Mouse (Mus musculus): ENCODE results near the gene Rtkn. TPM values are rescaled to one million over a fixed set of nuclear protein-coding genes. Genes with fewer than 3 reads are reported as not detected.

Gene Rtkn
- polyA plus RNA-seq, 1 experiment from 2014 or later, result 11.6 TPM

GRCm38 (mm10) chr6:83165607-83166242 is 30.5 kb downstream of the Rtkn start, which contains the start of gene Dctn1:
Gene Dctn1 (plus strand): TSS chr6:83165920.
- Histone ChIP-seq H3K27ac (replicated peaks in 1 of 2; ENCODE audit: control insufficient read depth in 1 of 2, insufficient read depth in 1 of 2, low read depth in 2 of 2, low read length in 2 of 2) (peak within 1 kb of the TSS; percentile 64 to 75; a peak in 3 of 4 replicates), H3K4me3 (ENCODE audit: control insufficient read depth in 1 of 2, insufficient read depth in 1 of 2, low read depth in 1 of 2, low read length in 2 of 2) (peak within 1 kb of the TSS; percentile 72 to 81), H3K4me2 (ENCODE audit: low read length) (peak within 1 kb of the TSS; percentile 89), H3K27me3 (ENCODE audit: control insufficient read depth, insufficient read depth, low read length) (peaks cover 21% of the 10 kb centered on the region), H3K36me3 (ENCODE audit: control insufficient read depth, insufficient read depth, low read length) (no peaks in the 10 kb centered on the region; the same call in 1 of the 2 replicates), H3K9me3 (ENCODE audit: control insufficient read depth, low read length) (no peaks in the 10 kb centered on the region), H3K9ac (ENCODE audit: low read length) (peak within 1 kb of the TSS; percentile 88), H3K4me1 (ENCODE audit: control insufficient read depth in 2 of 2, insufficient read depth in 2 of 2, low read length in 2 of 2) (peaks cover 6 to 30% of the 10 kb centered on the region in 2 experiments; a peak in 3 of 4 replicates)
- under 1% methylated on average over 47 of the region's 58 CpGs for WGBS
- ATAC-seq (ENCODE audit: insufficient number of reproducible peaks, insufficient read depth, low FRiP score, low read depth), result peak; percentile 77

GRCm38 (mm10) chr6:83166243-83166630 is 31.0 kb downstream of the Rtkn start:
- H3K27ac ChIP-seq (replicated peaks in 1 of 2; ENCODE audit: control insufficient read depth in 1 of 2, insufficient read depth in 1 of 2, low read depth in 2 of 2, low read length in 2 of 2), result peak overlapping the region in 1 of 2 experiments; percentile 54; a peak in 2 of 4 replicates
- H3K4me1 ChIP-seq (ENCODE audit: control insufficient read depth in 2 of 2, insufficient read depth in 2 of 2, low read length in 2 of 2), result peaks cover 6 to 30% of the 10 kb centered on the region in 2 experiments; a peak in 3 of 4 replicates
- 0% methylated on average over 12 of the region's 12 CpGs for WGBS
- H3K4me2 ChIP-seq (ENCODE audit: low read length), result peak overlapping the region; percentile 89
- no peaks in the 10 kb centered on the region for H3K9me3 ChIP-seq (ENCODE audit: control insufficient read depth, low read length)
- no peaks in the 10 kb centered on the region; the same call in 1 of the 2 replicates for H3K36me3 ChIP-seq (ENCODE audit: control insufficient read depth, insufficient read depth, low read length)
- H3K9ac ChIP-seq (ENCODE audit: low read length), result peak overlapping the region; percentile 88
- peaks cover 16% of the 10 kb centered on the region for H3K27me3 ChIP-seq (ENCODE audit: control insufficient read depth, insufficient read depth, low read length)
- no peak for ATAC-seq (ENCODE audit: insufficient number of reproducible peaks, insufficient read depth, low FRiP score, low read depth)
- peak overlapping the region; percentile 72 to 81 for H3K4me3 ChIP-seq (ENCODE audit: control insufficient read depth in 1 of 2, insufficient read depth in 1 of 2, low read depth in 1 of 2, low read length in 2 of 2)

- no peak overlapping the region for H3K4me2 ChIP-seq (ENCODE audit: low read length)
- no peak overlapping the region for H3K27ac ChIP-seq (replicated peaks in 1 of 2; ENCODE audit: control insufficient read depth in 1 of 2, insufficient read depth in 1 of 2, low read depth in 2 of 2, low read length in 2 of 2)
- no peak overlapping the region for H3K9ac ChIP-seq (ENCODE audit: low read length)
- no peak overlapping the region for H3K4me3 ChIP-seq (ENCODE audit: control insufficient read depth in 1 of 2, insufficient read depth in 1 of 2, low read depth in 1 of 2, low read length in 2 of 2)
- H3K27me3 ChIP-seq (ENCODE audit: control insufficient read depth, insufficient read depth, low read length), result no peaks in the 10 kb centered on the region
- H3K9me3 ChIP-seq (ENCODE audit: control insufficient read depth, low read length), result no peaks in the 10 kb centered on the region
- ATAC-seq (ENCODE audit: insufficient number of reproducible peaks, insufficient read depth, low FRiP score, low read depth), result no peak
- H3K4me1 ChIP-seq (ENCODE audit: control insufficient read depth in 2 of 2, insufficient read depth in 2 of 2, low read length in 2 of 2), result peaks cover 0 to 16% of the 10 kb centered on the region in 2 experiments; a peak in 2 of 4 replicates
- whole genome bisulfite sequencing, result 75% methylated on average over 5 of the region's 5 CpGs
- no peaks in the 10 kb centered on the region; the same call in 1 of the 2 replicates for H3K36me3 ChIP-seq (ENCODE audit: control insufficient read depth, insufficient read depth, low read length)
Measured at GRCm38 (mm10) chr6:83169872-83170271, 34.6 kb downstream of the Rtkn start.

GRCm38 (mm10) chr6:83171063-83171462 is 35.8 kb downstream of the Rtkn start:
- H3K4me1 ChIP-seq (ENCODE audit: control insufficient read depth in 2 of 2, insufficient read depth in 2 of 2, low read length in 2 of 2), result peaks cover 0 to 12% of the 10 kb centered on the region in 2 experiments; a peak in 2 of 4 replicates
- WGBS, result 87% methylated on average over 5 of the region's 5 CpGs
- no peak overlapping the region for H3K4me3 ChIP-seq (ENCODE audit: control insufficient read depth in 1 of 2, insufficient read depth in 1 of 2, low read depth in 1 of 2, low read length in 2 of 2)
- no peak overlapping the region for H3K4me2 ChIP-seq (ENCODE audit: low read length)
- H3K27me3 ChIP-seq (ENCODE audit: control insufficient read depth, insufficient read depth, low read length), result no peaks in the 10 kb centered on the region
- no peak overlapping the region for H3K9ac ChIP-seq (ENCODE audit: low read length)
- peaks cover 4% of the 10 kb centered on the region; the same call in 1 of the 2 replicates for H3K36me3 ChIP-seq (ENCODE audit: control insufficient read depth, insufficient read depth, low read length)
- H3K9me3 ChIP-seq (ENCODE audit: control insufficient read depth, low read length), result no peaks in the 10 kb centered on the region
- ATAC-seq (ENCODE audit: insufficient number of reproducible peaks, insufficient read depth, low FRiP score, low read depth), result no peak
- H3K27ac ChIP-seq (replicated peaks in 1 of 2; ENCODE audit: control insufficient read depth in 1 of 2, insufficient read depth in 1 of 2, low read depth in 2 of 2, low read length in 2 of 2), result no peak overlapping the region

GRCm38 (mm10) chr6:83172240-83172920 is 37.1 kb downstream of the Rtkn start:
- Histone ChIP-seq H3K27ac (replicated peaks in 1 of 2; ENCODE audit: control insufficient read depth in 1 of 2, insufficient read depth in 1 of 2, low read depth in 2 of 2, low read length in 2 of 2) (no peak overlapping the region), H3K9ac (ENCODE audit: low read length) (no peak overlapping the region), H3K27me3 (ENCODE audit: control insufficient read depth, insufficient read depth, low read length) (no peaks in the 10 kb centered on the region), H3K4me1 (ENCODE audit: control insufficient read depth in 2 of 2, insufficient read depth in 2 of 2, low read length in 2 of 2) (peaks cover 0 to 2% of the 10 kb centered on the region in 2 experiments; a peak in 1 of 4 replicates), H3K36me3 (ENCODE audit: control insufficient read depth, insufficient read depth, low read length) (peaks cover 4% of the 10 kb centered on the region; the same call in 1 of the 2 replicates), H3K9me3 (ENCODE audit: control insufficient read depth, low read length) (no peaks in the 10 kb centered on the region), H3K4me2 (ENCODE audit: low read length) (no peak overlapping the region), H3K4me3 (ENCODE audit: control insufficient read depth in 1 of 2, insufficient read depth in 1 of 2, low read depth in 1 of 2, low read length in 2 of 2) (no peak overlapping the region)
- WGBS, result 69% methylated on average over 9 of the region's 9 CpGs
- no peak for ATAC-seq (ENCODE audit: insufficient number of reproducible peaks, insufficient read depth, low FRiP score, low read depth)

- Histone ChIP-seq H3K36me3 (ENCODE audit: control insufficient read depth, insufficient read depth, low read length) (0 out of 2 replicates have a peak, but pooled peaks cover 6% of the 10 kb centered on the region), H3K9ac (ENCODE audit: low read length) (no peak overlapping the region), H3K4me1 (ENCODE audit: control insufficient read depth in 2 of 2, insufficient read depth in 2 of 2, low read length in 2 of 2) (peaks cover 8 to 13% of the 10 kb centered on the region in 2 experiments), H3K9me3 (ENCODE audit: control insufficient read depth, low read length) (no peaks in the 10 kb centered on the region), H3K4me2 (ENCODE audit: low read length) (no peak overlapping the region), H3K4me3 (ENCODE audit: control insufficient read depth in 1 of 2, insufficient read depth in 1 of 2, low read depth in 1 of 2, low read length in 2 of 2) (no peak overlapping the region), H3K27me3 (ENCODE audit: control insufficient read depth, insufficient read depth, low read length) (no peaks in the 10 kb centered on the region), H3K27ac (replicated peaks in 1 of 2; ENCODE audit: control insufficient read depth in 1 of 2, insufficient read depth in 1 of 2, low read depth in 2 of 2, low read length in 2 of 2) (no peak overlapping the region)
- 84% methylated on average over 8 of the region's 8 CpGs for WGBS
- no peak for ATAC-seq (ENCODE audit: insufficient number of reproducible peaks, insufficient read depth, low FRiP score, low read depth)
Measured at GRCm38 (mm10) chr6:83175996-83176395, 40.7 kb downstream of the Rtkn start.

GRCm38 (mm10) chr6:83179390-83180117 is 44.3 kb downstream of the Rtkn start:
- Histone ChIP-seq H3K27ac (replicated peaks in 1 of 2; ENCODE audit: control insufficient read depth in 1 of 2, insufficient read depth in 1 of 2, low read depth in 2 of 2, low read length in 2 of 2) (no peak overlapping the region), H3K4me2 (ENCODE audit: low read length) (peak overlapping the region; percentile 65), H3K4me3 (ENCODE audit: control insufficient read depth in 1 of 2, insufficient read depth in 1 of 2, low read depth in 1 of 2, low read length in 2 of 2) (peak overlapping the region; percentile 21 to 31), H3K36me3 (ENCODE audit: control insufficient read depth, insufficient read depth, low read length) (peaks cover 37% of the 10 kb centered on the region), H3K9me3 (ENCODE audit: control insufficient read depth, low read length) (no peaks in the 10 kb centered on the region), H3K27me3 (ENCODE audit: control insufficient read depth, insufficient read depth, low read length) (no peaks in the 10 kb centered on the region), H3K9ac (ENCODE audit: low read length) (peak overlapping the region; percentile 64), H3K4me1 (ENCODE audit: control insufficient read depth in 2 of 2, insufficient read depth in 2 of 2, low read length in 2 of 2) (peaks cover 8 to 13% of the 10 kb centered on the region in 2 experiments)
- 27% methylated on average over 12 of the region's 12 CpGs for WGBS
- ATAC-seq (ENCODE audit: insufficient number of reproducible peaks, insufficient read depth, low FRiP score, low read depth), result 0 out of 2 replicates have a peak, but pooled peaks have one; percentile 41
